Mouse (Mus musculus) G1E (cell line): ENCODE measurements around the gene Aoc2. TPM values are rescaled to one million over a fixed set of nuclear protein-coding genes. Genes with fewer than 3 reads are reported as not detected.

Experiments used
- ATAC-seq: 2 replicates; pipeline ENCODE4 v1.8.0; 2016; ENCODE audit warnings: mild to moderate bottlenecking; ENCODE audit not compliant: insufficient number of reproducible peaks, poor library complexity, low FRiP score, severe bottlenecking; ENCODE audit errors: extremely low read depth
- DNase-seq: peaks from one replicate; pipeline ENCODE4 v3.0.0; 2012; ENCODE audit warnings: low spot score
- H3K27me3 ChIP-seq: 2 replicates; pipeline ENCODE4 v1.6.1; 2012; ENCODE audit warnings: mild to moderate bottlenecking, low read length, inconsistent platforms; ENCODE audit not compliant: insufficient read depth
- H3K36me3 ChIP-seq: replicated peaks from 2 replicates; pipeline ENCODE3; 2012; ENCODE audit warnings: mild to moderate bottlenecking, inconsistent platforms
- H3K4me1 ChIP-seq: 2 replicates; pipeline ENCODE4 v1.6.1; 2012; ENCODE audit warnings: low read depth, low read length, inconsistent platforms, mixed read lengths; ENCODE audit not compliant: insufficient read depth
- H3K4me3 ChIP-seq: 2 replicates; pipeline ENCODE4 v1.5.1; 2012; ENCODE audit warnings: low read depth, mild to moderate bottlenecking, inconsistent platforms, low read length, moderate library complexity, mixed read lengths
- H3K9me3 ChIP-seq: replicated peaks from 2 replicates; pipeline ENCODE4 v1.6.1; 2012; ENCODE audit warnings: inconsistent platforms
- CTCF ChIP-seq: IDR thresholded peaks from 2 replicates; pipeline ENCODE4 v1.5.1; 2012; ENCODE audit warnings: low read depth, low read length, inconsistent platforms, mixed read lengths
- GATA1 ChIP-seq: IDR thresholded peaks from 2 replicates; pipeline ENCODE4 v1.6.1; 2012; ENCODE audit warnings: borderline replicate concordance, low read length, inconsistent platforms, mixed read lengths
- GATA2 ChIP-seq: IDR thresholded peaks from 2 replicates; pipeline ENCODE4 v1.6.1; 2012; ENCODE audit warnings: low read depth, low read length, inconsistent platforms, borderline replicate concordance
- POLR2AphosphoS5 ChIP-seq: IDR thresholded peaks from 2 replicates; pipeline ENCODE4 v1.6.1; 2012; ENCODE audit warnings: low read depth, low read length, inconsistent platforms; ENCODE audit not compliant: insufficient replicate concordance
- TAL1 ChIP-seq: conservative IDR thresholded peaks from 2 replicates; pipeline ENCODE4 v1.6.1; 2012; ENCODE audit warnings: low read depth, low read length, inconsistent platforms, mixed read lengths
- polyA plus RNA-seq: library from polyadenylated mRNA; stranded (reverse); fragments of >175 nt; gene quantifications from 2 replicates; pipeline ENCODE4 v1.2.3, GENCODE M21; 2012
- total RNA-seq, 2 experiments: library from RNA; stranded (forward) in 1 of 2; stranded (reverse) in 1 of 2; fragments of 200-1000 nt in 1 of 2; fragments of >200 nt in 1 of 2; fragmentation: Nextera tagmentation in 1 of 2; gene quantifications; 2 replicates each; pipeline ENCODE4 v1.2.3; 2014 to 2017

The Aoc2 gene
- total and polyA plus RNA-seq, 3 experiments, result 4.5 to 18.1 (median 10.0) TPM

GRCm38 (mm10) chr11:101351100-101351720, 26.3 kb downstream of the Aoc2 start:
- Histone ChIP-seq H3K36me3 (no peaks in the 10 kb centered on the region), H3K4me3 (no peak overlapping the region), H3K9me3 (no peaks in the 10 kb centered on the region), H3K27me3 (peaks cover 38% of the 10 kb centered on the region), H3K4me1 (no peaks in the 10 kb centered on the region)
- DNase-seq (no peak), ATAC-seq (no peak)
- TF ChIP-seq TAL1 (no peak), GATA1 (no peak), POLR2AphosphoS5 (no peak), GATA2 (no peak), CTCF (no peak)

- H3K4me1 ChIP-seq, result no peaks in the 10 kb centered on the region
- no peak for ATAC-seq
- H3K9me3 ChIP-seq, result no peaks in the 10 kb centered on the region
- no peak overlapping the region for H3K4me3 ChIP-seq
- peaks cover 38% of the 10 kb centered on the region for H3K27me3 ChIP-seq
- TF ChIP-seq POLR2AphosphoS5 (no peak), TAL1 (no peak), CTCF (no peak), GATA1 (no peak), GATA2 (no peak)
- DNase-seq, result no peak
- no peaks in the 10 kb centered on the region for H3K36me3 ChIP-seq
Observed at GRCm38 (mm10) chr11:101351721-101352111, 26.9 kb downstream of the Aoc2 start.

DNA sequence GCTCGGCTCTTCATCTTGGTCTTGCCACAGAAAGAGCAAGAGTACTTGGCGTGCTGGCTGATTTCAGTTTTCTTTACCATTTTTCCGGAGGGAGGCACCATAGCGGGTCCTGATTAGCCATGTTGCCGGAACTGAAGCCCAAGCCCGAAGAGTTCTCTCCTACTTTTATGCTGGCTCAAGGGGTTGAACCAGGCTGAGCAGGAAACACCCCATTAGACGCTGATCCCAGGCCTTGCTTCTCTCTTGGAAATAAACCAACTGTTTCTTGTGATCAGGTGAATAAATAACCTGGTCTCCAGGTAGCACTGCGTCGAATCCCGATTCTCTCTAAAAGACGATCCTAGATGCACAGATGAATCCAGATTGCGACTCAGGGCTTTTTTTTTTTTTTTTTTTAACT, 28.6 kb downstream of the Aoc2 start:
- no peak for ATAC-seq
- Histone ChIP-seq H3K9me3 (no peaks in the 10 kb centered on the region), H3K27me3 (peaks cover 48% of the 10 kb centered on the region), H3K36me3 (no peaks in the 10 kb centered on the region), H3K4me3 (no peak overlapping the region), H3K4me1 (peaks cover 2% of the 10 kb centered on the region; the same call in 1 of the 2 replicates)
- DNase-seq, result no peak
- TF ChIP-seq CTCF (no peak), GATA2 (no peak), POLR2AphosphoS5 (no peak), TAL1 (no peak), GATA1 (no peak)

GRCm38 (mm10) chr11:101354438-101355010, 29.7 kb downstream of the Aoc2 start:
- Histone ChIP-seq H3K4me1 (peaks cover 2% of the 10 kb centered on the region; the same call in 1 of the 2 replicates), H3K36me3 (no peaks in the 10 kb centered on the region), H3K9me3 (no peaks in the 10 kb centered on the region), H3K4me3 (no peak overlapping the region), H3K27me3 (peaks cover 44% of the 10 kb centered on the region)
- DNase-seq (no peak), ATAC-seq (no peak)
- no peak for TF ChIP-seq CTCF
- no peak for TF ChIP-seq TAL1
- TF ChIP-seq POLR2AphosphoS5, result no peak
- no peak for TF ChIP-seq GATA1
- TF ChIP-seq GATA2, result no peak

- no peak for TF ChIP-seq POLR2AphosphoS5
- no peak for TF ChIP-seq TAL1
- TF ChIP-seq GATA1, result no peak
- TF ChIP-seq CTCF, result no peak
- no peak for TF ChIP-seq GATA2
- Histone ChIP-seq H3K27me3 (peaks cover 40% of the 10 kb centered on the region), H3K4me1 (peaks cover 2% of the 10 kb centered on the region; the same call in 1 of the 2 replicates), H3K9me3 (no peaks in the 10 kb centered on the region), H3K4me3 (no peak overlapping the region), H3K36me3 (no peaks in the 10 kb centered on the region)
- ATAC-seq (no peak), DNase-seq (no peak)
Observed at GRCm38 (mm10) chr11:101355916-101356315, 31.1 kb downstream of the Aoc2 start.

GRCm38 (mm10) chr11:101357505-101358182, 32.8 kb downstream of the Aoc2 start:
- H3K27me3 ChIP-seq, result peaks cover 34% of the 10 kb centered on the region
- H3K4me1 ChIP-seq, result peaks cover 2% of the 10 kb centered on the region; the same call in 1 of the 2 replicates
- DNase-seq (no peak), ATAC-seq (no peak)
- no peak for TF ChIP-seq GATA2
- no peak for TF ChIP-seq TAL1
- TF ChIP-seq POLR2AphosphoS5, result no peak
- TF ChIP-seq GATA1, result no peak
- no peak for TF ChIP-seq CTCF
- H3K36me3 ChIP-seq, result no peaks in the 10 kb centered on the region
- no peak overlapping the region for H3K4me3 ChIP-seq
- H3K9me3 ChIP-seq, result no peaks in the 10 kb centered on the region
